Mouse (Mus musculus): ENCODE measurements around the gene Stag2.

The Stag2 gene

GRCm38 (mm10) chrX:42148788-42149556, at the start of gene Stag2:
Gene Stag2, plus strand, starts transcription at chrX:42149317.
- peak; percentile 89 for DNase-seq

GRCm38 (mm10) chrX:42107137-42107536, 42.0 kb upstream of the Stag2 start:
- no peak for DNase-seq

GRCm38 (mm10) chrX:42110585-42110984, 38.5 kb upstream of the Stag2 start:
- no peak for DNase-seq

- DNase-seq: no peak
Measured at GRCm38 (mm10) chrX:42119442-42120048, 29.6 kb upstream of the Stag2 start.

GRCm38 (mm10) chrX:42124963-42125697, 24.0 kb upstream of the Stag2 start:
- no peak for DNase-seq

- DNase-seq: no peak
Measured at GRCm38 (mm10) chrX:42139882-42140281, 9.2 kb upstream of the Stag2 start.

- DNase-seq: no peak
Measured at GRCm38 (mm10) chrX:42142620-42143019, 6.5 kb upstream of the Stag2 start.

- no peak for DNase-seq
Measured at GRCm38 (mm10) chrX:42143991-42144390, 5.1 kb upstream of the Stag2 start.

GRCm38 (mm10) chrX:42148016-42148451, 1.1 kb upstream of the Stag2 start:
- DNase-seq: peak; percentile 47

- DNase-seq: peak; percentile 77
Measured at GRCm38 (mm10) chrX:42149557-42150345, 634 bp downstream of the Stag2 start.

GRCm38 (mm10) chrX:42150346-42151023, 1.4 kb downstream of the Stag2 start:
- DNase-seq: peak; percentile 85

GRCm38 (mm10) chrX:42151024-42151754, 2.1 kb downstream of the Stag2 start:
- peak; percentile 40 for DNase-seq

- peak; percentile 87 for DNase-seq
Measured at GRCm38 (mm10) chrX:42151903-42152369, 2.8 kb downstream of the Stag2 start.

GRCm38 (mm10) chrX:42153056-42153455, 3.9 kb downstream of the Stag2 start:
- no peak for DNase-seq

- DNase-seq: no peak
Measured at GRCm38 (mm10) chrX:42165455-42165854, 16.3 kb downstream of the Stag2 start.

- no peak for DNase-seq
Measured at GRCm38 (mm10) chrX:42170811-42171210, 21.7 kb downstream of the Stag2 start.

GRCm38 (mm10) chrX:42187590-42187989, 38.5 kb downstream of the Stag2 start:
- DNase-seq: no peak

- DNase-seq: no peak
Measured at GRCm38 (mm10) chrX:42188825-42189426, 39.8 kb downstream of the Stag2 start.

- no peak for DNase-seq
Measured at GRCm38 (mm10) chrX:42194608-42195007, 45.5 kb downstream of the Stag2 start.

GRCm38 (mm10) chrX:42202482-42202881, 53.4 kb downstream of the Stag2 start:
- no peak for DNase-seq

- DNase-seq: no peak
Measured at GRCm38 (mm10) chrX:42215742-42216141, 66.6 kb downstream of the Stag2 start.

Measured in cerebellum, adult 9-11 months (tissue).